Mouse (Mus musculus) 3134 (cell line): Measurements from ENCODE around the gene Ren1.

Source experiments
- DNase-seq: peaks from one replicate; pipeline ENCODE4 v3.0.0-alpha.2; 2011; ENCODE audit warnings: low spot score; ENCODE audit not compliant: insufficient read length; ENCODE audit errors: extremely low read depth

The Ren1 gene

GRCm38 (mm10) chr1:133350210-133350609 is at the start of gene Ren1:
Gene Ren1, plus strand, starts transcription at chr1:133350510.
- no peak for DNase-seq

DNA sequence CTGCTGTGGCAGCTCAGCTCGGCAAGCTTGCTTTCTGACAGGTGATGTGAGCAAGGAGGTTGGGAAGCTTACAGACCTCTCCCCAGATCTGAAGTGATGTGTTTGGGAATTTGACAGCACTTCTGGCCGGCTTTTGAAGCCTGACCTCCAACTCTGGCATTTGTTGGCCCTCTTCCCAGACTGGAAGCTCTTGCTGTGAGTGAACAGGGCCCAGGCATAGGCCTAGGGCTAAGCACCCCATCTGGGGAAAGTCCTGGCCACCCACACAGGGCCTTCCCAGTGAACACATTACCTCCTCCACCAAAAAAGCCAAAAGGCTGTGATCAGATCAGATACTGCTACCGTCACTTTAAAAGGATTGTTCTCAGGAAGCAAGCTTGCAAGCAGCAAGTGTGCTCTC is 47.8 kb upstream of the Ren1 start:
- DNase-seq: peak; percentile 36

DNA sequence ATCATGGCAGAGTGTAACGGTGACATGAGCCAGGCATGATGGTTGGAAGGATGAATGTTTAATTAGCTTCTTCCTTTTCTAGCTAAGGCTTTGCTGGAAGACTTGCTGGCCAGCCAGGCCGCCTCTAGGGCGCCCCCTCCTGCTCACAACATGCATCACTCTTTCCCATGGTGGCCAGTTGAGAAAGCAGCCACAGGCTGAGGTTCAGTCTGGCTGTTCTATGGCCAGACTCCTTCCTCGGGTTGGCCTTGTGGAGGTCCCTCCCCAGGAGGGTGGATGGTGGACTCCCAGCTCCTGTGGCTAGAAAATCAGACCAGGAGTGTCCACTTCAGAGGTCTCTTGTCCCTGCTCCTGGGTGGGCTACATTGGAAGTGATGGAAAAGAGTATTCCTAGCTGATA is 43.5 kb upstream of the Ren1 start:
- DNase-seq: peak; percentile 38

GRCm38 (mm10) chr1:133307318-133307717 is 43.0 kb upstream of the Ren1 start:
- no peak for DNase-seq

- DNase-seq: no peak
Measured at GRCm38 (mm10) chr1:133309652-133310267, 40.5 kb upstream of the Ren1 start, which contains the start of gene Golt1a. Gene Golt1a, plus strand, starts transcription at chr1:133309800.

DNA sequence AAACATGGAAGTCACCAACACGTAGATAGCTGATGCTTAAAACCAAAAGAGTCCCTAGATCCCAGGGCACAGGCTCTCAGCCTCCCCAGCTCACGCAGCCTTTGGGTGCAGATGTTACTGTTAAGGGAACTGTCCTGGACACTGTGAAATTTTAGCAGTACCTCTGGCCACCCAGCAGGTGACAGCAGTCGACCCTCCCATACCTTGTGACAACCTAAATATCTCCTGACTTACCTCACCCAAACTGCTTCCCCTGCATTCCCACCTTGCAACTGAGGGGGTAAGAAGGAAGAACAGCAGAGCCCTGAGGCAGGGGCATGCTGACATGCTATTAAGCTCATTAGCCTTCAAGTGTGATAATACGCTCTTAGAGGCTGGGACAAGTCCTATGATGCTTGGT is 39.1 kb upstream of the Ren1 start:
- DNase-seq: no peak

DNA sequence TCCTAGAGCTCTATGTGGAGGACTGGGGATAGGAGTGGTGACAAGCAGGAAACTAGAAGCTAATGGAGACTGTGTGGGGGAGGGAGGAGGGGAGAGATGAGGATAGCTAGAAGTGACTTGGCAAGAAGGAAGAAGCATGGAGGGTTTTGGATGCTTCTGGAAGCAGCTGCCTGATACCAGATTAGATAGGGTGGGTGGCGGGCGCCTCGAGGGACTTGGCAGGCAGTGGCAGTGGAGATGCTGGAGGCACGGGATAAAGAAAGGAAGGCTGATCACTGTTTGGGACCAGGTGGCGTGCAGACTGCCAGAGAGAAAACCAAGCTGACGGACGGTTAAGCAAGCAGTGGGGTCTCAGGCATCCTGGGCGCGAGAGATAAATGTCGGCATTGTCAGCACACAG is 38.4 kb upstream of the Ren1 start:
- no peak for DNase-seq

- no peak for DNase-seq
Measured at GRCm38 (mm10) chr1:133314364-133314763, 35.9 kb upstream of the Ren1 start.

DNA sequence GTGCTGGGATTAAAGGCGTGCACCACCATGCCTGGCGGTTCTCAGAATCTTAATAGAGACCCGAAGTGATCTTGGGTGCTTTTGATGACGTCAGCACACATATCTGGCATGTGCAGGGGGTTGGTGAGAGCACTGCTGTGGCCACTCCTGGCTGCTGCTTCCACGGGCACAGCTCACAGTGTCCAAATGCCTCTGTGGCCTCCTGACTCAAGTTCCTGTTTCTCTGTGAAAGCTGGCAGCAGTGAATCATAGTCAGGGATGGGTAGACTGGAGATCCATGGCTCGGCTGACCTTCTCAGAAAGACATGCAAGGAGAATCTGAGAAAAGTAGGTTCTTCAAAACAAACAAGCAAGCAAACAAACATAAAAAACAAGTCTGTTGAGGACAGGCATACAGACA is 34.5 kb upstream of the Ren1 start:
- no peak for DNase-seq

DNA sequence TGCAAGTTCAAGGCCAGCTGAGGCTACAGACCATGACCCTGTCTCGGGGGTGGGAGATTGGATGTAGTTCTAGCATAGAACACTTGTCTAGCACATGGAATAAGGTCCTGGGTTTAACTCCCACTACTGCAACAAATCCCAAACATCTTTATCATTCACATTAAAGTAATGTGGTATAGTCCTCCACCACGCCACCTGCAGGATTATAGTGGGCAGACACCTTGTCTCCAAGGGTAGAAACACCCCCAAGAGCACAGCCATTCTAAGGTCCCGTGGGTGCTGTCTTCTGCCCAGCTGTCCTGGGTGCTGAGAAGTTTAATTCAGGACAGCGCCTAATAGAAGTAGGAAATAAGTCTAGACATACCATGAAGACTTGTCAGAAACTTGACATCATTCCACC is 33.7 kb upstream of the Ren1 start:
- DNase-seq: no peak

DNA sequence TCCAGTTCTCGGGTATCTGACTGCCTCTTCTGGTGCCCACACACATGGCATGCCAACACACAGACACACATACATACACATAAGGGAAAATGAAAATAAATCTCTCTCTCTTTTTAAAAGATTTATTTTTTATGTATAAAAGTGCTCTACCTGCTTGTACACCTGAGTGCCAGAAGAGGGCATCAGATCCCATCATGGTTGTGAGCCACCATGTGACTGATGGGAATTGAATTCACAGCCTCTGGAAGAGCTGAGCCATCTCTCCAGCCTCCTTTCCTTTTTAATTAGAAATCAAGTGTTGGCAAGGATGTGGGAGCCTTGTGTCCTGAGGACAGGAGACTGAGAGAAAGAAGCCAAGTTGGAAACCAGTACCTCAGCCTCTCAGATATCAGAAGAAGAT is 33.2 kb upstream of the Ren1 start:
- DNase-seq: no peak

GRCm38 (mm10) chr1:133321267-133321925 is 28.9 kb upstream of the Ren1 start, which contains the start of gene Kiss1:
Gene Kiss1, plus strand, starts transcription at chr1:133321875.
- DNase-seq: no peak

- DNase-seq: no peak
Measured at GRCm38 (mm10) chr1:133323333-133323732, 27.0 kb upstream of the Ren1 start.

DNA sequence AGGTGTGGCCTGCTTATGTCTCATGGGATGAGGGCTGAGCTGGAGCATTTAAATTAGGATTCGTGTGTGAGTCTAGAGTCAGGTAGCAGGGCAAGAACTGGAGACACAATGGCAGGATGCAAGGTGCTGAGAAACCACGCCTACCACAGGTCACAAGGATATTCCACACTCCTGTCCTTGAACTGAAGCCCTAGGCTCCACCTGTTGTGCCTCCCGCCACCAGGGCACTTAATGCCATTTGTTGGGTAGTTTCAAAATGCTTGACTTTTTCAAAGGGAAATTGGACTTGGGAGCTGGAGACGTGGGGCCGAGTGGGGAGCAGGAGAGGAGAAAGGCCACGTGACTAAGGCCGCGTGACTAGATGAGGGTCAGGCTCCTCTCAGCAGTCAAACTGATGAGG is 24.4 kb upstream of the Ren1 start:
- no peak for DNase-seq

GRCm38 (mm10) chr1:133327094-133327493 is 23.2 kb upstream of the Ren1 start:
- DNase-seq: no peak

DNA sequence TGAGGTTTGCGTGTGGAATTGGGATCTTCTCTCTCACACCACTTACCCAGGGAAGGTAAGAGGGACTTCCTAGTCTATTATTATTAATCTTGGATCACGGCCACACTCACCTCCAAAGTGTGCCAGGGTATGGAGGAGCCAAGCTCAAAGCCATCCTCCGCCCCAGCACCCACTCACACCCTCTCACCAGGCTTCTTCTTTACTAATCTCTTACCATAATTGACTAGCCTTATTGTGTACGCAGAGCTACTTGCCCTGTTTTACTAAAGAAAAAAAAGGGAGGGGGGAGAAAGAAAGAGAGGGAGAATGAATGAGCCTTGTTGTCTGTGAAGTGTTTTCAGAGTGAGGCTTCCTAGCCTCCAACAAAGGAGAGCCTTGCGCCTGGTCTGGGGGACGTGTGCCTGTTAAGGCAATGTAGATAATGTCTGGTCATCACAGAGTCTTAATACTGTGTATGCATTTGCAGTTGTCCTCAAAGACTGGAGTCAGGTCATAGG is 22.0 kb upstream of the Ren1 start:
- no peak for DNase-seq

DNA sequence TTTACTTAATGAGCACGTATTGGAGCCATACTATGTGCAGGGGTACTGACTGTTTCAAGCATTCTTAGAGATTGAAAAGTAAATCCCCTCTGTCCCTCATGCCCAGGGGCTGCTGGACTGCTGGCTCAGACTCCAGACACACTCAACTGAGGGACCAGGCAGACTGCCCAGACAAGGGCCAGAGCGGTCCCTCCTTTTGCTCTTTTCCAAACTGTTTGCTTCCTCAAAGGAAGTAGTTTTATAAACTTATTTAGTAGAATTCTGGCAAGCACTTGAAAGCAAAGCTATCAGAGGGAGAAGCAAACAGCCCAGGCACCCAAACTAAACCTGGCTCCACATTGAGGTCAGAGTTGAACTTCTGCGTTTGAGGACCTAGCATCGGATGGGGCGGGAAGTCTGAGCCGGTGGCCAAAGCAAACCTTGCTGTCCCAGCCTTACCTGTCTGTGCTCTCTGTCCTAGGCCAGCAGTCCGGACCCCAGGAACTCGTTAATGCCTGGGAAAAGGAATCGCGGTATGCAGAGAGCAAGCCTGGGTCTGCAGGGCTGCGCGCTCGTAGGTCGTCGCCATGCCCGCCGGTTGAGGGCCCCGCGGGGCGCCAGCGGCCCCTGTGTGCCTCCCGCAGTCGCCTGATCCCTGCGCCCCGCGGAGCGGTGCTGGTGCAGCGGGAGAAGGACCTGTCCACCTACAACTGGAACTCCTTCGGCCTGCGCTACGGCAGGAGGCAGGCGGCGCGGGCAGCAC is 21.2 kb upstream of the Ren1 start:
- DNase-seq: no peak

- no peak for DNase-seq
Measured at GRCm38 (mm10) chr1:133329638-133329964, 20.7 kb upstream of the Ren1 start.

GRCm38 (mm10) chr1:133331142-133331541 is 19.2 kb upstream of the Ren1 start:
- DNase-seq: no peak

GRCm38 (mm10) chr1:133332656-133333430 is 17.5 kb upstream of the Ren1 start:
- DNase-seq: no peak

GRCm38 (mm10) chr1:133333937-133334336 is 16.4 kb upstream of the Ren1 start:
- DNase-seq: no peak
